Mouse (Mus musculus): ENCODE results near the gene Wbp2.

Gene Wbp2

DNA sequence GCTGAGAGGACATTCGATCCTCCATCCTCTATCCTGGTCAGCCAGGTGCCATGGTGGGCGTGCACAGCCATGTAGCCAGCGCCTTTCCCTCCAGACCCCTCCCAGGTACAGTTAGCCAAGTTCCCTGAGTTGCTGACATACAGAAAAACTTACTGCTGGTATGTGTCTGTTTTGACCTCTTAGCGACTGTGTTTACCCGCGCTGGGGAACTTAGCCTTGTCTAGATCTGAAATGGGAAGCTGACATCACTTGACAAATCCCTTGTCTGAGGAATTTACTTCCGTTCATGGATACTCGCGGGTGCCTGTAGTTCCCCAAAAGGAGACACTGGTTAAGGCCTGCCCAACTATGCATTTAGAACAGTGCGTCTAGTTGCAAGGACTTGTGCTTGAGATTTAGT is 23.7 kb upstream of the Wbp2 start:
- in situ Hi-C loops (cut with MboI; ENCODE audit: low pct_unique_long_range_greater_than_20kb in 1 of 2, low sequenced_read_pairs in 2 of 2, unreplicated experiment in 1 of 2), result no loop called here

DNA sequence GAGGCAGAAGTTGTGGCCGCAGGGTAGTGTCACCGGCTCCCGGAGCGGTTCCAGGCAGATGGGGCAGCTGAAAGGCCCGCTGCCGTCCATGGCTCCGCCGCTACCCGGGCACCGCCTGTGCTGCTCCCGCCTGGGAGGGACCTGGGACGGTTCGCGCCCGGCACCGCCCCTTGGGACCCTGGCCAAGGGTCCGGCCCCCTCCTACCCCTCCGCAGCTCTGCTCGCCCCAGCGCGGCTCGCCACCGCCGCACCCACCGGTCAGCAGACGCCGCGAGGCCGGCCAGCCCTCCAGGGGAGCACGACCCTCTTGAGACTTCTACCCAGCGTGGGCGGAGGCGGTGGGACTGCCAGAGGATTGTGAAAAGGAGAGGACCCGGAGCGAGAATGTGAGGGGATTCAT is 23.3 kb upstream of the Wbp2 start:
- in situ Hi-C loops (cut with MboI; ENCODE audit: low pct_unique_long_range_greater_than_20kb in 1 of 2, low sequenced_read_pairs in 2 of 2, unreplicated experiment in 1 of 2), result no loop called here

DNA sequence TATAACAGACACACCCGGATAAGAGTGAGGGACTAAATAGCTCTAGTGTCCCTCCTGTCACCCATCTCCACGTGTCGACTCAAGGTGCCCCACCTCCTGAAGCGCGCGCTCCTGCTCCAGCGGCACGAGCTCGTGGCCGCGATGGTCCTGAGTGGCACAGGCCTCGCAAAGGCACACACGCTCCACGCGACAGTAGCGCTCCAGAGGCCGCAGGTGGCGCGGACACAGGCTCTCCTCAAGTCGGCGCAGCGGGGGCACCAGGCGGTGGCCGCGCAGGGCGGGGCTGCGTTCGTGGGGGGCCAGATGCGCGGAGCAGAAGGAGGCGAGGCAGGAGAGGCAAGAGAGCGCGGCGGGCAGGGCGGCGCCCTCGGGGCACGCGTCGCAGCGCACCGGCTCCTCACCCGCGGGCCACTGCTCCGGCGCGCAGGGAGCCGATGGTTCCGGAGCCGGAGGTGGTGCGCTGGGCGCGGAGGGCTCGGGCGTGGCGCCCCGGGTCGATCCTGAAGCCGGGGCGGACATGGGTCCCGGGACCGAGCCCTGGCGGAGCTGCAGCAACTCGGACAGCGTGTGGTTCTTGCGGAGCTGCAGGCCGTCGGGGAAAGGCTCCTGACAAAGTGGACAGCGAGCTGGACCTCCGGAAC is 22.8 kb upstream of the Wbp2 start:
- in situ Hi-C loops (cut with MboI; ENCODE audit: low pct_unique_long_range_greater_than_20kb in 1 of 2, low sequenced_read_pairs in 2 of 2, unreplicated experiment in 1 of 2), result no loop called here

DNA sequence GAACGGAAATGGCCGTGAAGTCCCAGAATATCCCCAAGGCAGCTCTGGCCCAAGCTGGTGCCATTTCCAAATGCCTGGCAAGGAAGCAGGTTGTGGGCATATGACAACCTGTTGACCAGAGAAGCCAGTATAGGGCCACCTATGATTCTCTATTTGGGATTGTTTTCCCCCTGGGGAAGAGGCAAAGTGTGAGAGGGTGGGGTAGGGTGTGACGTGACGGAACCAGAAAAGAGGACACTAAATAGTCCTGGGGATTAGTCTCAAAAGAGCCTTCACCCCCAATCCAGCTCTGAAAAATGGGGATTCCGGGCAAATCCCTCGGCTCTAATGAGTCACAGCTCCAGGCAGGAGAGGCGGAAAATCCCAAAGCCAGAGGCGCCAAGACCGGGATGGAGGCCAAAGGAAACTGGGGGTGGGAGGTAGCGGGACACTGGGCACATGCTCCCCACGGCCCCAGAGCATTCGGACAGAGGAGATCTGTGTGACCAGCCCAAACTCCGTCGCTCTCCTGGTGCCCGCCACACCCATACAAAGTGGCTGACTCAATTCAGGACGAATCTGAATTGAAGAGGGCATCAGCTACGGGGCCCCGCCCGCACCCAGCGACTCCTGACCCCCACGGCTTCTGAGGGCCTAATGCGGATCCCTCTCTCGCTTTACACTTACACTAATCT is 21.8 kb upstream of the Wbp2 start:
- in situ Hi-C loops (cut with MboI; ENCODE audit: low pct_unique_long_range_greater_than_20kb in 1 of 2, low sequenced_read_pairs in 2 of 2, unreplicated experiment in 1 of 2), result no loop called here

DNA sequence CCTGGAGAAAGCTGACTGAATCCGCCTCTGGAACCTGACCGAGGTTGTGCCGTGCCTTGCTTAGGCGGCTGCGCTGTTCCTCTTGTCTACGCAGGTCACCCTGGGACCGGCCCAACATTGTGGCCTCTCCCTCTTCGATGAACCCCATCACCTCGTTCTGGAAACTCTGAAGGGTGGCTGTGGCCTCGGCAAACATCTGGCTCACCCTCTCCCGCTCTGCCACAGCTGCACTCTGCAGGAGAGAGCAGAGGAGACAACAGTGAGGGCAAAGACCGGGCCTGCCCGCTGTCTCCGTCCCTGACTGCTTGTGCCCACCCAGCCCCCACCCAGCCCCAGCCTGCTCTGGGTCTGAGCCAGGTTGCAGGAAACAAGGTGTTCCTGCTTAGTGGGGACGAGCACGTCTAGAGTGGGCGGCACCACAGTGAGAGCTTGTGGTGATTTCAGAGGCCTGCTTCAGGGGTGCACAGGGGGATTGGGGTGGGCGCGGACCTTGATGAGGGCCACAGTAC is 21.0 kb upstream of the Wbp2 start:
- in situ Hi-C loops (cut with MboI; ENCODE audit: low pct_unique_long_range_greater_than_20kb in 1 of 2, low sequenced_read_pairs in 2 of 2, unreplicated experiment in 1 of 2), result no loop called here

DNA sequence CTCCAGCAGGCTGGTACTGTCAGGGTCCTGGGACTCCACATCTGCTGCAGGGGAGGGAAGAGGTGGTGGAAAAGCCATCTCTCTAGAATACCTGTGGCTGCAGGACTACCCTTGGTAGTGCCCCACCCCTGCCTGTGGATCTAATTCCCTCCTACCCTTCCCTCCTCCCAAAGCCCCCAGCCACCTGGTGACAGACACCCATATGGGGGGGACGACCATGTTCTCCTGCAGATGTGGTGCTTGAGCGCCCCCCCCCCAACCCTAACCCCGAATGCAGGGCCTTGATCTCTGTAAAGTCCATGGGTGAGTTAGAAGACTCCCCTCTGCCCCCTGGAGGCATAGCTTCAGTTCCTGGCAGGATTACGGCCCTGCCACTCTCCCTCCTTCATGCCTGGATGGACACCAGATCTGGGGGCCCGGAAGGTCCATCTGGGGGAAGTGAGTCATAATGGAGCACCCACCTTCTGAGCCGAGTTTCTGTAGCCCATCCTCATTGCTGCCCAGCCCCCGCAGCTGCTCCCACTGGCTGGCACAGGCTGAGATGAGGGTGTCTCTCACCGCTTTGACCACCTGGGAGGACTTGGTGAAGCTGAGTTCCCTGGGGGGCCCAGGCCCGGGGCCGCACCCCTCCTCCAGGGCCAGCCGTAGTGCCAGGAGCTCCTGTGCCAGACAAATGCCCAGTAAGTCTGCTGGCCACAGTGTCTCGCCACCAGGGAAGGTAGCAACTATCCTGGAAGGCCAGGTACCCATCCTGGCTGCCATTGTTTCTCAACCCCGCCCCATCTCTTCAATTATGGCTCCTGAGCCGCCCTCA is 20.4 kb upstream of the Wbp2 start:
- in situ Hi-C loops (cut with MboI; ENCODE audit: low pct_unique_long_range_greater_than_20kb in 1 of 2, low sequenced_read_pairs in 2 of 2, unreplicated experiment in 1 of 2), result no loop called here

DNA sequence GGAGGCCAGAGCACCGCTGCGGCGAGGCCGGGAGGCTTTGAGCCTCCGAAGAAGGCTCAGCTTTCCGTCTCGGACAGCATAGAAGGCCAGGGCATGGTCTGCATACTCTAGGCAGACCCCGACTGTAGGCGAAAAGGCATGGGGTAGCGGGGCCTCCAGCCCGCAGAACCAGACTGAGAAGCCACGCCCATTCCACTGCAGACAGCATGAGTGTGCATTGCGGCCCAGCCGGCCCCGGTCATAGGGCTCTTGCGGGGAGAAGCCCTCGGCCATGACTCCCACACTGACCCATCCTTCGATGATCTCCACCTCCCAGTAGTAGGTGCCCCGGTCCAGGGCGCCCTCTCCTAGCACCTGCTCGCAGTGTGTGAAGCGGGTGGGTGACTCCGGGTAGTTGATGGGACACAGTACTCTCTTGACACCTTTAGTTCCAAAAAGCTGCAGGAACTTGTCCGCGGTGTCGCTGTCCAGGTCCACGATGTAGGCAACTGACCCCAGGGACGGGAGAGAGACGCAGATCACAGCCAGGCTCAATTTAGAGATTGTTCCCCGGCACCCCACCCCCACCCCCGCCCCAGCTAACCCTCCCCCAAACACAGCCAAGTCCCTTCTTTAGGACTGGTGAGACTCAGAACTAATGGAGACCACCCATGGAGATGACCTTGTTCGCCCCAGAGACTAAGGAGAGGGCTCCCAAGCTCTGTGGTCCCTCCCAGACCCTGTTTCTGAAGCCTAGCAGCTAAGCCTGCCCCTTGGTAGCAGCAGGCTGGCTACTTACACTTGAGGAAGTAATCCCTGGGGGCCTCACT is 19.6 kb upstream of the Wbp2 start:
- in situ Hi-C loops (cut with MboI; ENCODE audit: low pct_unique_long_range_greater_than_20kb in 1 of 2, low sequenced_read_pairs in 2 of 2, unreplicated experiment in 1 of 2), result no loop called here

DNA sequence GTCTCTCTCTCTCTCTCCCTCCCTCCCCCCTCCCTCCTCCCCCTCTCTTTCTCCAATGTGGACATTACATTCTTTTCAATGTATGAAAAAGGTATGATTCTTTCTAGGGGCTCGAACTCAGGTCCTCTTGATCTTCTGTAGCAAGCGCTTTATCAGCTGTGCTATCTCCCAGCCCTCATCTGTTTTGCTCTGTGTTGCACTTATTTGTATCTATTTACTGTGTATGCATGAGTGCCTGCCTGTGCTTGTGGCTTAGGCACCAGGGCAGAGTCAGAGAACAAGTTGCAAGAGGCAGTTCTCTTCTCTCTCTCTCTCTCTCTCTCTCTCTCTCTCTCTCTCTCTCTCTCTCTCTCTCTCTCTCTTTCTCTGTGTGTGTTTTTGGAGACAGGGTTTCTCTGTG is 18.3 kb upstream of the Wbp2 start:
- in situ Hi-C loops (cut with MboI; ENCODE audit: low pct_unique_long_range_greater_than_20kb in 1 of 2, low sequenced_read_pairs in 2 of 2, unreplicated experiment in 1 of 2), result no loop called here

DNA sequence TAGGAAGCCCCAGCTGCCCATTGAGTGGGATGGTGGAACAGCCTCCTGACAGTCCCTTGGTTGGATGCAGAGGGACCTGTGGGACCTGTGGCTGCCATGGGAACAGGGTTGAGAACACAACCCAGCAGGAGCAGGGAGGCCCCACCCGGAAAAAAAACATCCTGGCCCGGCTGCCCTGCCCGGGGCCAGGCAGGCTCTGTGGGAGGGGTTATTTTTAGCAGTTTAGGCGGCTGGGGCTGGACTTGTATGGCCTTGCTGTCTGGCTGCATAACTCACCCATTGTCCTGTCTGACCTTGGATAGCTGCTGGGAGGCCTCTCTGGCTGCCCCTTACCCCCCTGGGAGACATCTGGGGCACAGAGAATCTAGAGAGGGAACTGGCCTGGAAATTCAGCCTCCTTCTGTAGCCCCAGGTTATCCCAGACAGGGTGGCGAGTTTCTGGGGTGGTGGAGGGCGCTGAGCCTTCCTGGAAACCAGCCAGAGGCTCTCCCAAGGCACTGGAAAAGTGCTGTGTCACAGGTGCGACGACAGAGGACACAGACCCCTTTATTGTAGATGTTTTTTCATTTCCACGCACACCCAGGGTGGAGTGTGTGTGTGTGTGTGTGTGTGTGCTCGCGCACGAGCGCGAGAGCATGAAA is 17.3 kb upstream of the Wbp2 start:
- in situ Hi-C loops (cut with MboI; ENCODE audit: low pct_unique_long_range_greater_than_20kb in 1 of 2, low sequenced_read_pairs in 2 of 2, unreplicated experiment in 1 of 2), result no loop called here

DNA sequence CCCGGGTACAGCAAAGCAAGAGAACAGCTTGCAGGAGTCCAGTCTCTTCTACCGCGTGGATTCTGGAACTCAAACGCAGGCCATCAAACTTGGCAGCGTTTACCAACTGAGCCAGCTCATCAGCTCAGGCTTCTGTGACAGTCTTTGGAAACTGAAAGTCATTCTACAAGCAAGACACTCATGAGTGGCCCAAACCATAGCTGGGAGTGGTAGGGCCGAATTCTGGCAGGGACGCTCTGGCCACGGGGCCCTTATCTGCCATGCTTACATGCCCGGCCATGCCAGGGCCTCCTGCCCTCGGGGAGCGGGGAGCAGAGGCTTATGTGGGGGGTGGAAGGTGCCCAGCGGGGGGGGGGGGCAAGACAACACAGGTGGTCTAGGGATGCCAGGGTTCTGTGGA is 16.8 kb upstream of the Wbp2 start:
- in situ Hi-C loops (cut with MboI; ENCODE audit: low pct_unique_long_range_greater_than_20kb in 1 of 2, low sequenced_read_pairs in 2 of 2, unreplicated experiment in 1 of 2), result no loop called here

DNA sequence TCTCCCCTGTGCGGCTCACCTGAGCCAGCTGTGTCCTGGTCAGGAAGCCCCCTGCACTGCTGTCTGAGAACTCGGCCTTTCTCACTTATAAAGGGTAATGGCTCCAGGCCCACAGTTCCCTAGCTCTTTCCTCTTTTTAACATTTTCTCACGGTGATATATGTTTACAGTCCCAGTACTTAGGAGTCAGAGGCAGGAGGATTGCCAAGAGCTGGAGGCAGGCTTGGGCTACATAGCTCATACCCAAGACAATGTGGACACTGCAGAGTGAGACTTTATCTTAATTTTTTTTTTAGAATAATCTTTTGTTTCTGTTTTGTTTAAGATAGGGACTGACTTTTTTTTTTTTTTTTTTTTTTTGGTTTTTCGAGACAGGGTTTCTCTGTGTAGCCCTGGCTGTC is 15.7 kb upstream of the Wbp2 start:
- in situ Hi-C loops (cut with MboI; ENCODE audit: low pct_unique_long_range_greater_than_20kb in 1 of 2, low sequenced_read_pairs in 2 of 2, unreplicated experiment in 1 of 2), result no loop called here

DNA sequence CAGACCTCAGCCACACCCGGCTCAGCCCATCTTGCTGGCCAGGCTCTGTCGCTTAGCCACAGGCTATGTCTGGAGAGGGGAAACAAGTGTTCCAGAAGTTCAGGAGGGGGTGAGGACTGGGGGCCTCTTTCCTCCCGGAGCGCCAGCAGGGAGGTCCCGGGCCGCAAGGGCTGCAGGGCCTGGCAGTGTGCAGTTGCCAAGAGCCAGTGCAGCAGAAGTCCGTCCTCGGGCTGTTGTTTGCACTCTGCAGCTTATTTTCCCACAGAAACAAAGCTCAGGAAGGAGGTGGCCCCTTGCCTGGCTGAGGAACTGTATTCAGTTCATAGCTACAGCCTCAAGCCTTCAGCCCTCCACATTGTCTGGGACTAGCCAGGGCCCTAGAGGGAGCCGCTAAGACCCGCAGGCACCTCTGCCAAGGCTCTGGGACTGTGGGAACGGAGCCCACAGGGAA is 15.2 kb upstream of the Wbp2 start:
- in situ Hi-C loops (cut with MboI; ENCODE audit: low pct_unique_long_range_greater_than_20kb in 1 of 2, low sequenced_read_pairs in 2 of 2, unreplicated experiment in 1 of 2), result no loop called here

DNA sequence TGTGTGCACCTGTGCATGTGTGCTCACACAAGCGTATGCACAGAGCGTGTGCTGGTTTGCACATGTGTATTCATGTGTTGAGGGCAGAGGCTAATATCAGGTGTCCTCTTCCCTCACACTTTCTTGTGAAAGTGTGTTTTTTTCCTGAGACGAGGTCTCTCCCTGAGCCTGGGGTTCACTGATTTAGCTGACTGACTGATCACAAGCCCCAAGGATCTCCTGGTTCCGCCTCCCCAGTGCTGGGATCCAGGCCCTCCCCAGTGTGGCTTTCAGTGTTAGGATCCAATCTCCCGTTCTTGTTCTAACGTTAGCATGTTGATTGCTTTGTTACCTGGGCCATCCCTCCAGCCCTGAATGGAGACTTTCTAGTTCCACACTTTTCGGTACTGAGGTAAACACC is 14.0 kb upstream of the Wbp2 start:
- in situ Hi-C loops (cut with MboI; ENCODE audit: low pct_unique_long_range_greater_than_20kb in 1 of 2, low sequenced_read_pairs in 2 of 2, unreplicated experiment in 1 of 2), result no loop called here

DNA sequence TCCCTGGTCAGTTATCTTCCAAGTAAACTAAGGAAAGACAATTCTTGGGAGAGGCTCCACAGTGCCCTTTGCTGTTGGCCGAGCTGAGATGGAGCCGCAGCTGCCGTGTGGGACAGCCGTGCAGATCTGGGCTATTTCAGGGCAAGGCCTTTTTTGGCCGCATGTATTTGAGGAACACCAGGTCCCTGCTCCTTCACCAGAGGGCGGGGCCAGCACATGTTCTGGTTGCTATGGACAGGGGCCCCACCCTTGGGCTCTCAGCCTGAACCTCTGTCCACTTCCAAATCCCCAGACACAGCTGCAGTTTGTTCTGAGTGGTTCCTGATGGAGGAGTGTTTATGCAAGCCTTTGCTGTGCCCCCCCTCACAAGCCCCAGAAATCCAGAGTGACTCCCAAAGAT is 13.6 kb upstream of the Wbp2 start:
- in situ Hi-C loops (cut with MboI; ENCODE audit: low pct_unique_long_range_greater_than_20kb in 1 of 2, low sequenced_read_pairs in 2 of 2, unreplicated experiment in 1 of 2), result no loop called here

DNA sequence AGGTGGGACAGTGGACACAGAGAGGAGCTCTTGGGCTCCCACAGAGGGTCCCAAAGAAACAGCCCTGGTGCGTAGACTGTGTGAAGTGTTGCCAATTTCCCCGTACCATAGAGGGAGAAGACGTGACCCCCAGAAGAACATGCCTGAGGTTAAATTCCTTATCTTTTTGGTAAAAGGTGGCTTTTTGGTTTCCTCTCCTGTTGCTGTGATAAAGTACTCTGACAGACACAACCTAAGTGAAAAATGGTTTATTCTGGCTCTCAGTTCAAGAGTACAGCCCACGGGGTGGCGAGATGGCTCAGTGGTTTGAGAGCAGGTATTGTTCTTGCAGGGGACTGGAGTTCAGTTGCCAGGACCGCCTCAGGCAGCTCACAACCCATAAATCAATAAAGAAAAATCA is 12.7 kb upstream of the Wbp2 start:
- in situ Hi-C loops (cut with MboI; ENCODE audit: low pct_unique_long_range_greater_than_20kb in 1 of 2, low sequenced_read_pairs in 2 of 2, unreplicated experiment in 1 of 2), result no loop called here

DNA sequence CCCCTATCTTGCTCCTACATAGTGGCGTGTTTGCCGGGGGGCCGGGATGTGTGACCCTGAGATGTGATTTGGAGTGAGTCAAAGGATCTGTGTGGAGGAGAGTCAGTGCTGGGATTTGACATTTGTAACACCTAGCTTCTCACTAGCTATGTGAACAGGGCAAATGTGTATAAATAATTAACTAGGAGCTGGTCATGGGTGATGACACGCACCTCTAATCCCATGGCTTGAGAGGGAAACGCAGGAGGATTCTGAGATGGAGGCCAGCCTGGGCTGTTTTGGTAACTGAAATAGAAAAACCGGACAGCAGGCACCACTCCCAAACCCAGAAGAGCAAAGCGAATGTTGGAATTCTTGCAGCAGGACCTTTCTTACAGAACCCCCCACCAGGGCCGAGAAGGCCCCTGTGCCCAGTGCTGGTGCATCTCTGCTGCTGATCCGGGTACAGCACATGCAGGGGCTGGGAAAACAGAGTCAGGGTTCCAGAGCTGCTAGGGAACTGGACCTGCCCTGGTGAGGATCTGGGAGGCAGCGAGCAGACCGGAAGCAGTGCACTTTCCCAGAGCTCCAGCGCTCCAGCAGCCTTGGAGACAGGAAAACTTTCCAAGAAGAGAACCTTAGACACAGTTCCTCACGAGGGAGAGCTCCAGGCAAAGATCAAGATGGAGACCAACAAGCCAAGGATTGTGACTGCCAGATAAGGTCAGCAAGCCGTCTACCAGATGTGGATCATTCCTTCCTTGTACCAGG is 12.1 kb upstream of the Wbp2 start:
- in situ Hi-C loops (cut with MboI; ENCODE audit: low pct_unique_long_range_greater_than_20kb in 1 of 2, low sequenced_read_pairs in 2 of 2, unreplicated experiment in 1 of 2), result no loop called here

DNA sequence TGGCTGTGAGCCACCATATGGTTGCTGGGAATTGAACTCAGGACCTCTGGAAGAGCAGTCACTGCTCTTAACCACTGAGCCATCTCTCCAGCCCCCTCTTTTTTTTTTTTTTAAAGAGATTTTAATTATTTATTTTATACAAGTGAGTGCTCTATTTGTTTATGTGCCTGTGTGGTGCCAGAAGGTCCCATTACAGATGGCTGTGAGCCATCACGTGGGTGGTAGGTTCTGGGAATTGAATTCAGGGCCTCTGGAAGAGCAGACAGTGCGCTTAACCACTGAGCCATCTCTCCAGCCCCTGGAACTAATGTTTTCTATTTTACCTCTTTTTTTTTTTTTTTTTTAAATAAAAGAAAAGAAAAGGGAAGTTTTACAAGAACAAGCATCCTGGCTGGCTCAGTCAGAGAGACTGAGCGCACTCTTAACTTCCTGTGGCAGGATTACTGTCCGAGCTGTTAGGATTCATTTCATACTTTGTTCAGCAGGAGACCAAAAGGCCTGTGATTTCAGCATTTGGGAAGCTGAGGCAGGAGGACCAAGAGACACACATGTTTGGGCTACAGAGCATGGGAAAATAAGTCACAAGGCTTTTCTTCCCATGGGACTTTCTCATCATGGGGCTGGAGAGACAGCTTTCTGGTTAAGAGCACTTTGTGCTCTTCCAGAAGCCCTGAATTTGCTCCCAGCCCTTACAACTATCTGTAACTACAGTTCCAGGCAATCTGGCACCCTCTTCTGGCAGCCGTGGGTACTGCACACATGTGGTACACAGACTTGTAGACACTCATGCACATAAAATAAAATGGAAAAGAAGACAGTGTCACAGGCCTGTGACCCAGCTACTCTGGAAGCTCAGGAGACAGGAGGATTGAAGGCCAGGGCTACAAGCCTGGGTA is 9.7 kb upstream of the Wbp2 start:
- in situ Hi-C loops (cut with MboI; ENCODE audit: low pct_unique_long_range_greater_than_20kb in 1 of 2, low sequenced_read_pairs in 2 of 2, unreplicated experiment in 1 of 2), result no loop called here
